Mouse (Mus musculus): ENCODE data around the gene Rin2. TPM values are rescaled to one million over a fixed set of nuclear protein-coding genes. Genes with fewer than 3 reads are reported as not detected.
A peak's percentile ranks its signal among the peaks of the same experiment; 100 is the strongest.

The Rin2 gene
- total RNA-seq (2014; rRNA removed) (10.9 and 12.0 TPM in 2 replicates), polyA plus RNA-seq (2012; rRNA removed) (3.3 and 3.4 TPM in 2 replicates)

DNA sequence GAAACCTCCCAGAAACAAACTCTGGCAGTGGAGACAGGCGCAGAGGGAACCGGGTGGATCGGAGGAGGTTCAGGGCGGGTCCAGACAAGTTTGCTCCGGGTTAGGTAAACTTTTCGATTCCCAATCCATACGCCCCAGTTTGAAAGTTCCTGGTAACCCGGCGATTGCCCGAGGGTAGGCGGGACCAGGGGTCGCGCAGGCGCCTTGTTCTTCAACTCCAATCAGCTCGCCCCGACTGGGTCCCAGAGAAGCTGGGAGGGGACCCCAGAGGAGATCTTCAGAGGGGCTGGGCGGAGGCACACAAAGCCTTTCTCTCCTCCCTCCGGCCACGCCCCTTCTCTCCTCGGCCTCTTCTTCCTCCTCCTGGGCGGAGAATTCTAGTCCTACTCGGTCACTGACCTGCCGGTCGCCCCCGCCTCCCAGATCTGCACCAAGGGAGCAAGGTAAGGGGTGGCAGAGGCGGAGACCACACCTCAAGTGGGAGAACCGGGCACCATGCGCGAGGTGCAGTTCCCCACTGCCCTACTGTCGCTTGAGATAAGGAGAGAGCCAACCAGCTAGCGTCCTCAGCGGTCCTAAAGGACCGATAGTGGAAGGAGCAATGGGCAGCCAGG is at the start of gene Rin2:
Rin2 (plus strand) TSS at position 74 of the 614 bp plus-strand sequence.
- DNase-seq (ENCODE audit: extremely low read depth, low read depth, low spot score): peak; percentile 79
- Histone ChIP-seq H3K27me3 (ENCODE audit: control insufficient read depth, insufficient read depth, low read length) (no peaks in the 10 kb centered on the region), H3K79me2 (ENCODE audit: control insufficient read depth, insufficient read depth, low read length) (0 out of 2 replicates have a peak, but pooled peaks cover 5% of the 10 kb centered on the region), H3K36me3 (ENCODE audit: control insufficient read depth, insufficient read depth, low read length) (no peaks in the 10 kb centered on the region), H3K27ac (replicated peaks; ENCODE audit: insufficient read depth, low read depth, low read length) (peak within 1 kb of the TSS; percentile 87), H3K4me1 (ENCODE audit: control insufficient read depth, insufficient read depth, low read length) (peaks cover 16% of the 10 kb centered on the region), H3K4me3 (ENCODE audit: insufficient read depth, low read depth, low read length) (peak within 1 kb of the TSS; percentile 77), H3K9ac (ENCODE audit: low read depth, low read length) (peak within 1 kb of the TSS; percentile 77)
- WGBS: 1% methylated on average over 33 of the region's 33 CpGs
- no peak for TF ChIP-seq CTCF (IDR thresholded peaks at IDR 0.05; ENCODE audit: low read depth, low read length)
- TF ChIP-seq POLR2A (IDR thresholded peaks at IDR 0.05; ENCODE audit: extremely low read depth, insufficient read depth, low read length): no peak

- WGBS: 87% methylated on average over 6 of the region's 6 CpGs
- Histone ChIP-seq H3K4me3 (ENCODE audit: insufficient read depth, low read depth, low read length) (no peak overlapping the region), H3K27me3 (ENCODE audit: control insufficient read depth, insufficient read depth, low read length) (no peaks in the 10 kb centered on the region), H3K9ac (ENCODE audit: low read depth, low read length) (no peak overlapping the region), H3K27ac (replicated peaks; ENCODE audit: insufficient read depth, low read depth, low read length) (no peak overlapping the region), H3K79me2 (ENCODE audit: control insufficient read depth, insufficient read depth, low read length) (no peaks in the 10 kb centered on the region), H3K36me3 (ENCODE audit: control insufficient read depth, insufficient read depth, low read length) (no peaks in the 10 kb centered on the region), H3K4me1 (ENCODE audit: control insufficient read depth, insufficient read depth, low read length) (no peaks in the 10 kb centered on the region)
- no peak for DNase-seq (ENCODE audit: extremely low read depth, low read depth, low spot score)
- TF ChIP-seq POLR2A (IDR thresholded peaks at IDR 0.05; ENCODE audit: extremely low read depth, insufficient read depth, low read length) (no peak), CTCF (IDR thresholded peaks at IDR 0.05; ENCODE audit: low read depth, low read length) (no peak)
Measured at GRCm38 (mm10) chr2:145631123-145631798, 43.8 kb upstream of the Rin2 start.

GRCm38 (mm10) chr2:145631799-145632174 is 43.2 kb upstream of the Rin2 start:
- no peaks in the 10 kb centered on the region for H3K79me2 ChIP-seq (ENCODE audit: control insufficient read depth, insufficient read depth, low read length)

DNA sequence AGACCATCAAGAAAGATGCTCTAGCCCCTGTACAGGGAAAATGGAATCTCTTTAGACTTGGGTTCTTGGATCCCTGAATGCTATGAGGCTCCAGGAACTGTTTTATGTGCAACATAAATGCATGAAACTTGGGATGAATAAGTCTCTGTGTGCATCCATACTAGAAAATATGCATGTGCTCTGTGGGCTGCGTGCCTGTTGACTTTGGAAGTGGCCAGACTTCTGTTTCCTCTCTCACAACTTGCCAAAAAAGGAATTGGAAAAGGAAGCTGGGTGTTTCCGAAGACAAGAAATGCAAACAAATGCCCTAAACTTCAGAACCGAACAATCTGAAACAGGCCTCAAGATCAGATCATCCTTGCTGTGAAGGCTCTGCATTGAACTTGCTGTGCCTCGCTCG is 41.2 kb upstream of the Rin2 start:
- peak; percentile 6 for DNase-seq (ENCODE audit: extremely low read depth, low read depth, low spot score)
- H3K79me2 ChIP-seq (ENCODE audit: control insufficient read depth, insufficient read depth, low read length): no peaks in the 10 kb centered on the region
- TF ChIP-seq POLR2A (IDR thresholded peaks at IDR 0.05; ENCODE audit: extremely low read depth, insufficient read depth, low read length): no peak
- TF ChIP-seq CTCF (IDR thresholded peaks at IDR 0.05; ENCODE audit: low read depth, low read length): no peak
- 70% methylated on average over 5 of the region's 5 CpGs for WGBS
- no peak overlapping the region for H3K9ac ChIP-seq (ENCODE audit: low read depth, low read length)
- H3K4me3 ChIP-seq (ENCODE audit: insufficient read depth, low read depth, low read length): no peak overlapping the region
- no peaks in the 10 kb centered on the region for H3K27me3 ChIP-seq (ENCODE audit: control insufficient read depth, insufficient read depth, low read length)
- H3K36me3 ChIP-seq (ENCODE audit: control insufficient read depth, insufficient read depth, low read length): no peaks in the 10 kb centered on the region
- no peak overlapping the region for H3K27ac ChIP-seq (replicated peaks; ENCODE audit: insufficient read depth, low read depth, low read length)
- H3K4me1 ChIP-seq (ENCODE audit: control insufficient read depth, insufficient read depth, low read length): no peaks in the 10 kb centered on the region

More at GRCm38 (mm10) chr2:145631799-145632174, 43.2 kb upstream of the Rin2 start:
- no peak overlapping the region for H3K9ac ChIP-seq (ENCODE audit: low read depth, low read length)
- TF ChIP-seq CTCF (IDR thresholded peaks at IDR 0.05; ENCODE audit: low read depth, low read length) (no peak), POLR2A (IDR thresholded peaks at IDR 0.05; ENCODE audit: extremely low read depth, insufficient read depth, low read length) (no peak)
- H3K27ac ChIP-seq (replicated peaks; ENCODE audit: insufficient read depth, low read depth, low read length): no peak overlapping the region
- no peaks in the 10 kb centered on the region for H3K4me1 ChIP-seq (ENCODE audit: control insufficient read depth, insufficient read depth, low read length)
- no peaks in the 10 kb centered on the region for H3K27me3 ChIP-seq (ENCODE audit: control insufficient read depth, insufficient read depth, low read length)
- no peaks in the 10 kb centered on the region for H3K36me3 ChIP-seq (ENCODE audit: control insufficient read depth, insufficient read depth, low read length)
- no peak overlapping the region for H3K4me3 ChIP-seq (ENCODE audit: insufficient read depth, low read depth, low read length)
- DNase-seq (ENCODE audit: extremely low read depth, low read depth, low spot score): peak; percentile 7
- 78% methylated on average over 4 of the region's 4 CpGs for WGBS

- Histone ChIP-seq H3K4me1 (ENCODE audit: control insufficient read depth, insufficient read depth, low read length) (no peaks in the 10 kb centered on the region), H3K9ac (ENCODE audit: low read depth, low read length) (no peak overlapping the region), H3K27ac (replicated peaks; ENCODE audit: insufficient read depth, low read depth, low read length) (no peak overlapping the region), H3K27me3 (ENCODE audit: control insufficient read depth, insufficient read depth, low read length) (no peaks in the 10 kb centered on the region), H3K79me2 (ENCODE audit: control insufficient read depth, insufficient read depth, low read length) (no peaks in the 10 kb centered on the region), H3K4me3 (ENCODE audit: insufficient read depth, low read depth, low read length) (no peak overlapping the region), H3K36me3 (ENCODE audit: control insufficient read depth, insufficient read depth, low read length) (no peaks in the 10 kb centered on the region)
- no peak for DNase-seq (ENCODE audit: extremely low read depth, low read depth, low spot score)
- no peak for TF ChIP-seq CTCF (IDR thresholded peaks at IDR 0.05; ENCODE audit: low read depth, low read length)
- no peak for TF ChIP-seq POLR2A (IDR thresholded peaks at IDR 0.05; ENCODE audit: extremely low read depth, insufficient read depth, low read length)
- WGBS: 86% methylated on average over 21 of the region's 21 CpGs
Measured at GRCm38 (mm10) chr2:145640255-145640984, 34.6 kb upstream of the Rin2 start.

Data from liver, adult 2 months (tissue).